Mouse (Mus musculus) liver, adult 2 months (tissue): Measurements from ENCODE around the gene Hes7. TPM values are rescaled to one million over a fixed set of nuclear protein-coding genes. Genes with fewer than 3 reads are reported as not detected.

Source experiments
- DNase-seq: peaks from one replicate; pipeline ENCODE4 v3.0.0-alpha.2; 2011; ENCODE audit warnings: low read depth, low spot score; ENCODE audit errors: extremely low read depth
- H3K27ac ChIP-seq: fragments of 200-500 bp; replicated peaks from 2 replicates; pipeline ENCODE4 v1.5.1; 2012; ENCODE audit warnings: low read depth, mild to moderate bottlenecking, control low read depth, inconsistent platforms, low read length; ENCODE audit not compliant: insufficient read depth
- H3K27me3 ChIP-seq: fragments of 200-500 bp; 2 replicates; pipeline ENCODE4 v1.6.1; 2012; ENCODE audit warnings: mild to moderate bottlenecking, moderate library complexity, low read length, inconsistent platforms; ENCODE audit not compliant: control insufficient read depth, insufficient read depth
- H3K36me3 ChIP-seq: fragments of 200-500 bp; 2 replicates; pipeline ENCODE4 v1.6.1; 2012; ENCODE audit warnings: low read length, inconsistent platforms; ENCODE audit not compliant: control insufficient read depth, insufficient read depth
- H3K4me1 ChIP-seq: fragments of 200-500 bp; 2 replicates; pipeline ENCODE4 v1.6.1; 2011; ENCODE audit warnings: low read length; ENCODE audit not compliant: control insufficient read depth, insufficient read depth
- H3K4me3 ChIP-seq: fragments of 200-500 bp; 2 replicates; pipeline ENCODE4 v1.5.1; 2011; ENCODE audit warnings: low read depth, mild to moderate bottlenecking, control low read depth, low read length, moderate library complexity; ENCODE audit not compliant: insufficient read depth
- H3K79me2 ChIP-seq: fragments of 200-500 bp; 2 replicates; pipeline ENCODE4 v1.6.1; 2012; ENCODE audit warnings: inconsistent platforms, mild to moderate bottlenecking, low read length, moderate library complexity; ENCODE audit not compliant: control insufficient read depth, insufficient read depth
- H3K9ac ChIP-seq: fragments of 200-500 bp; 2 replicates; pipeline ENCODE4 v1.6.1; 2012; ENCODE audit warnings: low read depth, mild to moderate bottlenecking, control low read depth, inconsistent platforms, low read length
- CTCF ChIP-seq: fragments of 200-500 bp; IDR thresholded peaks from 2 replicates; pipeline ENCODE4 v1.5.1; 2011; ENCODE audit warnings: low read depth, low read length, control low read depth
- POLR2A ChIP-seq: fragments of 200-500 bp; IDR thresholded peaks from 2 replicates; pipeline ENCODE4 v1.6.1; 2011; ENCODE audit warnings: low read length, control low read depth; ENCODE audit not compliant: insufficient read depth; ENCODE audit errors: extremely low read depth
- WGBS: fragments of 180-500 bp; shearing (Covaris S2); methylation state at CpG from one replicate; pipeline ENCODE4 v1.1.7; 2018; 5-methylcytosine and 5-hydroxymethylcytosine counted together
- polyA plus RNA-seq: library from polyadenylated mRNA; depleted of rRNA; stranded (reverse); fragments of >200 nt; gene quantifications from 2 replicates; pipeline ENCODE4 v1.2.3, GENCODE M21; 2012; rRNA removed
- total RNA-seq: library from RNA; depleted of rRNA; stranded (reverse); fragments of >200 nt; gene quantifications from 2 replicates; pipeline ENCODE4 v1.2.3, GENCODE M21; 2014; rRNA removed

The Hes7 gene
- total RNA-seq (not detected in 2 replicates), polyA plus RNA-seq (0.05 TPM in 1 of 2 replicates, not detected in the other)

DNA sequence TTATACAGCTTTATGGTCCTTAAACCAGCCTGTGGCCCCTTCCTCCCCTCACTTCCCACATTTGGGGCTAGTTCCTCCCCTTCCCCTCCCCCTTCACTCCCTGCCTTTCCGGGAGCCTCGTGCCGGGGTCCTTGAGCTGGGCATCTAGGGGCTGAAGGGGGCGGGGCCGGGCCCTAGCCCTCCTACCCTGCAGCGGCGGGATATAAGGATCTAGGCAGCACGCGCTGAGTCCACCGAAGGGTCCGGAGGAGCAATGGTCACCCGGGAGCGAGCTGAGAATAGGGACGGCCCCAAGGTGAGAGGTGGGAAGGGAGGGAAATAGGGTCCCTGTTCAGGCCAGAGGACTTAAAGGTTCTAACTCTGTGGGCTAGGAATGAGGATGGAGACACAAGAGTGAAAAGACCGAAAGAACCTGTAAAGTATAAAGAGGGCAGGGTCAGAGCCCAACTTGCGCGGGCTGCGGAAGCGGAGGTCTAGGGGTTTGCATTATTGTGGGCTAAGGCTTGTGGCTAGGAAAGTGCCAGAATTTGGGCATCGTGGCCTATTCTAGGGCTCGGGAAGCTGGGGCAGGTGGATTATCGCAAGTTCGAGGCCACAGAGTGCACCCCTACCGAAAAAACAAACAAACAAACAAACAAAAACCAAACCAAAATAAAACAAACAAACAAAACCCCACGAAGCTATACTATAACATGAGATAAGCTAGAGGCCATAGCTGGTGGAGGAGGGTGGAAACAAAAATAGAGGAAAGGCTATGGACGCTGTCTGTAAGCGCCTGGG lies at the start of gene Hes7:
Gene Hes7 (plus strand): TSS at position 184 of the 780 bp plus-strand sequence.
- H3K27me3 ChIP-seq: no peaks in the 10 kb centered on the region
- no peak for DNase-seq
- no peaks in the 10 kb centered on the region for H3K36me3 ChIP-seq
- 21% methylated on average over 27 of the region's 27 CpGs for WGBS
- no peaks in the 10 kb centered on the region for H3K79me2 ChIP-seq
- peak within 1 kb of the TSS; percentile 75 for H3K9ac ChIP-seq
- no peak within 1 kb of the TSS for H3K27ac ChIP-seq
- peaks cover 7% of the 10 kb centered on the region; the same call in 1 of the 2 replicates for H3K4me1 ChIP-seq
- H3K4me3 ChIP-seq: peak within 1 kb of the TSS; percentile 60; the same call in 1 of the 2 replicates
- no peak for TF ChIP-seq POLR2A
- TF ChIP-seq CTCF: no peak

DNA sequence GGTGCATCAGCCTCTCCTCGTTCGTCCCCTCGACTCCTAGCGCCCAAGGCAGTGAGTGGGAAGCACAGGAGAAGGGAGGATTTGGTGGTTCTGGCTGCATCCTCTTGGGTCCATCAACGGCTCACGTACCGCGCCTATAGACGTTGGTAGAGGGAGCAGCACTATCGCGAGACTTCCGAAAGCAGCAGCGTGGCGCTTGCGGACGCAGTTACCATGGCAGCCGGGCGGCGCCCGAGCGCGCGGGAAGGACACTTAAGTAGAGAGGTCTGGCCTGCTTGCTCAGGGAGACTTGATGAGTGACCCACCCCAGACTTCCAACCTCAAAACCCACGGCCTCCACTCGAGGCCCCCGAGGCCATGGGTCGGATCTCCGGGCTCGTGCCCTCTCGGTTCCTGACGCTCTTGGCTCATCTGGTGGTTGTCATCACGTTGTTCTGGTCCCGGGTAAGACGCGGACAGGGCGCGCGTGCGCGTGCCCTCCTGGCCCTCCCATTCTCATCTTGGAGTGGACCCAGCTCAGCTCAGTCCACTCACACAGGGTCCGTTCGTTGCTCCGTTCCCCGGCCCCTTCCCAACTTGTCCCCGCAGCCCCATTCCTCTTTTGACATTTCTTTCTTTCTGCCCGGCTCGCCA lies 49.5 kb upstream of the Hes7 start, which contains the start of gene Tmem107:
Gene Tmem107 (plus strand): TSS at position 217 of the 633 bp plus-strand sequence.
- Histone ChIP-seq H3K79me2 (no peaks in the 10 kb centered on the region), H3K36me3 (no peaks in the 10 kb centered on the region), H3K4me1 (peaks cover 12% of the 10 kb centered on the region), H3K27ac (peak within 1 kb of the TSS; percentile 21), H3K4me3 (peak within 1 kb of the TSS; percentile 65), H3K27me3 (no peaks in the 10 kb centered on the region), H3K9ac (peak within 1 kb of the TSS; percentile 69)
- WGBS: 1% methylated on average over 47 of the region's 47 CpGs
- peak; percentile 82 for DNase-seq
- TF ChIP-seq POLR2A (0 out of 2 replicates have a peak, but pooled peaks have one; percentile 15), CTCF (no peak)

DNA sequence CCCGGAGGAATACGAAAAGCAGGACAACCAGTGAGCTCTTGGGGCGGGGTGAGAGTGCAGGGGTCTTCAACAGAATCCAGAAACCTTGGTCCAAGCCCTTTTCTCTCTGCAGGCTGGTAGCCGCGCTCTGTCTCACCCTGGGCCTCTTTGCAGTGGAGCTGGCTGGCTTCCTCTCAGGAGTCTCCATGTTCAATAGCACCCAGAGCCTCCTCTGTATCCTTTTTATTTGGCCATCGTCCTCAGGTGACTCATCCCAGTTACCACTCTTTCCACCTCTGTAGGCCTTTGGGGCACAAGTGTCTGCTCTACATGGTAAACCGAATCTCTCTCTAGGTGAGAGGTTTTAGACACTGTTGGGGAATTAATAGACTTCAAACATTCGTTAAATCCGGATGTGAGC lies 48.9 kb upstream of the Hes7 start:
- Histone ChIP-seq H3K9ac (peak overlapping the region; percentile 36), H3K79me2 (no peaks in the 10 kb centered on the region), H3K4me3 (peak overlapping the region; percentile 65), H3K27ac (no peak overlapping the region), H3K4me1 (peaks cover 10% of the 10 kb centered on the region), H3K27me3 (no peaks in the 10 kb centered on the region), H3K36me3 (no peaks in the 10 kb centered on the region)
- WGBS: 42% methylated on average over 9 of the region's 9 CpGs
- DNase-seq: no peak
- no peak for TF ChIP-seq CTCF
- TF ChIP-seq POLR2A: no peak

DNA sequence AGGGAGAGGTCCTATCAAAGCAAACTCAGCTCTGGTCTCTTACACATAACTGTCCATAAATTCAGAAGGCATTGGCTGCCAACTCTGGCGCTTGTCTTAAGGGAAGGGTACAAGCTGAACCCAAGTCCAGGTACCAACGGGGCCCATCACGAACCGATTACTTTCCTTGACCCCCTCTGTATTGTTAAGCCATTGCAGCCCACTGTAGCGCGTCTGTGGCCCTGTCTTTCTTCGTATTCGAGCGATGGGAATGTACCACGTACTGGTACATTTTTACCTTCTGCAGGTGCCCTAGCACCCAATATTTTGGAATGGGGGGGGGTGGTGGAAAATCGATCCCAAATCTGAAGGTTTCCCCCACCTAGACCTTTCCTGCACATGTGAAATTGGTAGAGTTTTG lies 48.0 kb upstream of the Hes7 start:
- TF ChIP-seq POLR2A (no peak), CTCF (no peak)
- Histone ChIP-seq H3K9ac (no peak overlapping the region), H3K4me3 (no peak overlapping the region), H3K27me3 (no peaks in the 10 kb centered on the region), H3K79me2 (no peaks in the 10 kb centered on the region), H3K27ac (no peak overlapping the region), H3K4me1 (peaks cover 9% of the 10 kb centered on the region), H3K36me3 (no peaks in the 10 kb centered on the region)
- DNase-seq: no peak
- WGBS: 85% methylated on average over 11 of the region's 11 CpGs

DNA sequence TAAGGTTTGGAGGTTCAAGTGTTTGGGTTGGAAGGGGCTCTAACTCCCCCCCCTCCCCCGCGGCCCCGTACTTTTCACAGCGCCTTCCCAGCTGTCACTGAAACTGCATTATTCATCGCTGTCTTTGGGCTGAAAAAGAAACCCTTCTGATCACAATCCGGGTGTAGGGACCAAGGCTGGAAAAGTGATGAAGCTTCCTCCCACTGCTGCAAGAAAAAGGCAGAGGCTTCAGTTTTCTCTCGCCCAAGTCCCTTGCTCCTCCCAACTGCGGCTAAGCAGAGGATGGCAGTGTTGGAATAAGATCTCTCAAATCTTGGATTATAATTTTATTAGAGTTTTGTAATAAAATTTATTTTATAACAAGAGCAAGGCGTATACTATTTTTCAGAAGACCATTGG lies 47.5 kb upstream of the Hes7 start:
- H3K4me3 ChIP-seq: no peak overlapping the region
- peaks cover 6% of the 10 kb centered on the region for H3K4me1 ChIP-seq
- H3K27ac ChIP-seq: peak overlapping the region; percentile 41
- peak overlapping the region; percentile 67 for H3K9ac ChIP-seq
- 10% methylated on average over 9 of the region's 9 CpGs for WGBS
- no peak for TF ChIP-seq POLR2A
- no peak for TF ChIP-seq CTCF
- no peaks in the 10 kb centered on the region for H3K79me2 ChIP-seq
- no peaks in the 10 kb centered on the region for H3K27me3 ChIP-seq
- DNase-seq: no peak
- no peaks in the 10 kb centered on the region for H3K36me3 ChIP-seq
